Mouse (Mus musculus): ENCODE measurements around the gene Klf15. TPM values are rescaled to one million over a fixed set of nuclear protein-coding genes. Genes with fewer than 3 reads are reported as not detected.

The Klf15 gene
- total RNA-seq, 2 experiments from 2014 or later: 23.9 to 24.8 TPM

DNA sequence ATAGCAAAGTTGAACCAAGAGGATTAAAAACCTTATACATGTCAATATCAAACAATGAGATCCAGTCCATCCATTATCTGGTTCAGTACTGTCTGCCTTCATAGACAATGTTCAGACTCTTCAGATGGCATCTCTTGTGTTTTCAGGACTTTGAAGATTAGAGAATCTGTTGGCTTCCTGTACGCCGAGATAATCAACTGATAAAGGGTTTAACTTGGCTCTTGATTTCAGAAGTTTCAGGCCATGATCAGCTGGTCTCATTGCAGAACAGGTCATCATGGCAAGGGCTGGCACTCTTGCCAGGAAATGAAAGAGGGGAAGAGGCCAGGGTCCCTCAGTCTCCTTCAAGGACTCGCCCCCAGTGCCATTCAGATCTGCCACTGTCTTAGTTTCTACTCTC lies 27.2 kb downstream of the Klf15 start:
- DNase-seq (ENCODE audit: low spot score in 2 of 2): no peak

DNA sequence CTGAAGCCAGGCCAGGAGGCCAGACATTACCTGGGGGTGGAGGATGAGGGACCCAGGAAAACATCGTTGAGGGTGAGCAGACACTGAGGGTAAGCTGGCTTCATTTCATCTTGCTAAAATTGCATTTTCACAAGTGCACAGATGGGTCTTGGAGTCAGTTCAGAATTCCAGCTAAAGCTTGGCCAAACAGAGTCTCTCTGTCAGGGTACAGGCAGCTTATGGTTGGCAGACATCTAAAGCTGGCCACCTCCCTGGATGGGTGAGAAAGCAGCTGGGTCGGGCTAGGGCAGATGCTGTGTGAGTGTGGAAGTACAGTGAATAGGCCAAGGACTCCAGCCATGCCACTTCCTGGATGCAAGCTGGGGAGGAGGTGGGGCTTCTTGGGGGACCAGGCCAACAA lies 28.6 kb downstream of the Klf15 start:
- peak in 1 of 2 experiments; percentile 40 for DNase-seq (ENCODE audit: low spot score in 2 of 2)

DNA sequence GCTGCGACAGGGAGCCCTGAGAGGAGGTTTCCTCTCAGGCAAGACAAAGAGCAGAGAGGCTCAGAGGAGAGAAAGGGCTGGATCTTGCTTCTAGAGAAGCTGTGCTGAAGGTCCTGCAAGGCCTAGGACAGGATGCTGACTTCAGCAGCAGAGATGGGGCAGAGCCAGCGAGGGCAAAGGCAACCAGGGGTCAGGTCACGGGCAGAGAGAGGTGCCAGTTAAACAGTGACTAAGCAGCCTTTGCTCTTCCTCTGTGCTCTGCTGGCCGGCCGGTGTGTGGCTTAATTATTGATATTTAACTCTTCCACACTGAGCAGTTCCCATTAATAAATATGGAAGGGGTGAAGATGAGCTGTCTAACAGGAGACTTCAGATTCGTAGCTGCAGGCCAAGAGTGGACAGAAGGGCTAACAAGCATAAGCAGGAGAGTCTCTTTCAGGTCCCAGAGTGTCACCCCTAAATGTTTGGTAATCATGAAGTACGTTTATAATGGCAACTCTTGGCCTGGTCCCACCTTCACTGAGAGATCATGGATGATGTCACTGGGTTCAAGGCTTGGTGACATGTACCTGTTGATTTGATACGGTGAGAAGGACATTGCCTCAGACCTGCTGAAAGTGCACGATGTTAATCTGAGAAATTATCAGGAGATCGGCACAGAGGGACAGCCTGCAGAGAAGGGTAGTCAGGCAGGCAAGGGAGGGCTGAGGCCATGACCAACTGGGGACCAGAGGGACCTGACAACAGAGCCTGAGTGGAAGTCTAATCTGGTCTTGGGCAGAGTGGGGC lies 29.8 kb downstream of the Klf15 start:
- DNase-seq (ENCODE audit: low spot score in 2 of 2): no peak

DNA sequence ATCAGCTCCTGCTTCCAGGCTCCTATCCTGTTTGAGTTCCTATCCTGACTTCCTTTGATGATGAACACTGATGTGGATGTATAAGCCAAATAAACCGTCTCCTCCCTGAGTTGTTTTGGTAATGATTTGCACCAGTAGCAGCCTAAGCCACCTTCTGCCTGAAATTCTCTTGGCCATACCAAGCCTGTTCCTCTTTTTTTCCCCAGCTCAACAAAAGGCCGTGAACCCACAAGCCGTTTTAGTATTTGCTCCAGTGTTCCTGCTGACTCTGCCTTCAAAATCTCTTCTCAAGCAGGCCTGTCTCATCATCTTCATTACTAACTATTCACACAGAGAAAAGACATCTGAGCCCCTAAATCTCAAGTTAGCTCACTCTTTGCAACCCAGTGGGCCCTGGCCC lies 31.8 kb downstream of the Klf15 start:
- DNase-seq (ENCODE audit: low spot score in 2 of 2): no peak

DNA sequence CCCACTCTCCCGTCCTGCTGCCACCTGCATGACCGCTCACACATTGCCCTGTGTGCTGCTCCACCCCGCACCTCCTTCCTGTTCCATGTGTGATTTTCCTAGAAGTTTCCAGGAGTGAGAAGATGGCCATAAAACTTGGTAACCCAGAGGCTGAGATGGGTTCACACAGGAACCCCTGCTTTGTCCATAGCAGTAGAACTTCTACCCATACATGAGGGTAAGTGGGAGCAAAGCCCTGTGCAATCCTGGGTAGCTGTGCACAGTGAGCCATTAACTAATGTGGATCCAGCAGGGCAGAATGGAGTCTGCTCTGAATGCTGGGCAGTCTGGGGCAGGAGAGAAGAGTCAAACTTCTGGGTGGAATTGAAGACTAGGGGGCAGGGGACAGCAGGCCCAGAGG lies 32.2 kb downstream of the Klf15 start:
- no peak for DNase-seq (ENCODE audit: low spot score in 2 of 2)

DNA sequence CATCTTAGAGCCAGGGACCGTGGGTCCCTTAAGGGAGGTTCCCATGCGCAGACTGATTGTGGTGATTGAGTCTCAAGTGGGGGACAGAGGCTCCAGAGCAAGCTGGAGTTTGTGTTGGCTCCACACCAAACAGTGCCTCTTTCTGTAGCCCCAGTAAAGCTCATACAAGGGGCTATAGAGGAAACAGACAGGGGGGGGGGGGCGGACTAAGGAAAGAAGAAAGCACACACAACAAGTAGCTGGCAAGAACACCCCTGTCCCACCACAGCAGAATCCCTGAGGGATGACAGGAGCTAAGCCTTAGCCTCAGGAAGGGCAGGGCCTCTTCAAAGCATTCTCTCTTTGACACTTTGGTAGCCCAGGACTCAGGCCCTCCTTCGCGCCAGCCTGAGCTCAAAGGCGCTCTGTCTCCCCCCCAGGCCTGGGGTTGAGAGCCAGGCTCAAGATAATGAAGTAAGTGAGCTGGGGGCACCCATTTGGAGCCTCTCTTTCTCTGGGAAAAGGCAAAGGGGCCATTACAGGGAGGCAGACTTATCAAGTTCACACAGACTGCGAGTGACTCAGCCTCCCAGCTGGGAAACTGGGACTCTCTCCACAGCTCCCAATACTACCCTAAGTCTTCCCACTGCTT lies 33.0 kb downstream of the Klf15 start:
- DNase-seq (ENCODE audit: low spot score in 2 of 2): no peak

DNA sequence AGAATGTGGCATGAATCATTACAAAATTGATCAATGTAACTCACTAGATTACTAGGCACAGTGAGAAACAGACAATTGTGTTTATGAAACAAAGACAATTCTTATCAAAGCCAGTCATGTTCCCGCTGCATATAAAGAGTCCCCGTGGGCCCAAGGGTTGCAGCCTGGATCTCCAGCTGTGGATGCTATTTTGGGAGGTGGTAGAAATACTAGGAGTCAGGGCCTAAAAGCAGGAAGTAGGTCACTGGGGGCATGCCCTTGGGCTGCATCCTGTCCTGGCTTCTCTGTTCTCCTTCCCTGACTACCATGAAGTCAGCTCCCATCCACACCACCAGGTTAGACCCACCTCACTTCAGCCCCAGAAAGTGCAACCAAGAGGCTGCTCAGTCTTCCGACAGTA lies 33.8 kb downstream of the Klf15 start:
- no peak for DNase-seq (ENCODE audit: low spot score in 2 of 2)

DNA sequence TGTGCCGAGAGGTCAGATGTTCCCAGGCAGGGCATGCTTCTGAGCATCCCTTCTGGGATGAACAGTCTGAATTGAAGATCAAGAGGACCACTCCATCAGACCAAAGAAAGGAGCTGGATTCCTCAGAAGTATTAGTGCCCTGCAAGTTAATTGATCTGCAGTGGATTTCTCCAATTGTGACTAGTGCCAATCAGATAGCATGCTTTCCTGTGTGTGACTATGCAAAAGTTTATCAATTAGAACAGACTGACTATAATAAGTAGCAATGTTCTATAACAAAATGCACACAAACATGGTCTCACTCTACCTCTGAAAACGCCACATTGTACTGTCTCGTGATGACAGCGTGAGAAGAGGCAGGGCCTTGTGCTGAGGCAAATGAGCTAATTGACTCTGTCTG lies 37.1 kb downstream of the Klf15 start:
- DNase-seq (ENCODE audit: low spot score in 2 of 2): no peak

DNA sequence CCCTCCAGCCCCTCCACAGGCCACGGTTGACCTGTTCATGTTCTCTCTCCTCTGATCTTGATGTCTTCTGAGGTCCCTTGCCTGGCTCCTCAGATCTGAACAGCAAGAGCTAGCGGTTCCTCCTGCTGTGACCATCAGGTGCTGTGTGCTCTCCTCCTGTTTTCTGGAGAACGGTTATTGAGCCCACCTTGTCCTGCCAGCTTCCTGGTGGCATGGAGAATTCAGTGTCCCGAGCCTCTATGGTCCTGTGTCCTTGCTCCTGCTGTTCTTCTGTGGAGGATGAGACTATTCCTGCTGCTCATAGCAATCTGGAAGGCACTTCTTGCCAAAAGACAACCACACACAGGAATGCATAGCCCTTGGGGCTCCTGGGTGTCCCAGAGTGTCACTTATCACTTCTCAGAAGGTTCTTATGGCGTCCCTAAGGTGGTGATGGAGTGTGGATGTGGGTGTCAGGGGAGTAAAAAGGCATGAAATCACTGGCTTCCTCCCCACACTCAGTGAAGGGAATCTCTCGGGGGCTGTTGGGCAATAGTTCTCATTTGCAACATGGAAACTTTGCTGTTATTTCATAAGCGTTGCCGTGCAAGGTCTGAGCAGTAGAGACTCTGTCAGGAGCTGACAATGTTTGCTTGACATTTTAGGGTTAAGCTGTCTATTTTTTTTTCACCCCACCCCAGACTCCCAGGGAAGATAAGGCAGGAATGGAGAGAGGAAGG lies 39.0 kb downstream of the Klf15 start:
- DNase-seq (ENCODE audit: low spot score in 2 of 2): no peak

DNA sequence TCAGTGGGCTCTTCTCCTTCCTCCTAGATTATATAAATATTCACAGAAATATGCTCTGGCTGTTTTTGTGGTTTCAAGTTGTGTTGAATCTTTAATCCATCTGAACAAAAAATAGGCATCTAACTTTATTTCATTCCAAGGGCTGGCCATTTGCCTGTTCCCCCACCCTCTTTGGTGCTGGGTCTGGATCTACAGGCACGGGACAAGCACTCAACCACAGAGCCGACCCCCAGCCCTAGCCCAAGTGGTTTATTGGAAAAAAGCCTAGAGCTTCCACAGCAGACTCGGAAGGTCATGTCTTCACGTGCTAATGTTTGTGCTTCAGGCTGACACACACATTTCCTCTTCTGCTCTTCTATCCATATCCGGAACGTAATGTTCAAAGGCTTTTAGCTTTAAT lies 43.5 kb downstream of the Klf15 start:
- DNase-seq (ENCODE audit: low spot score in 2 of 2): no peak

DNA sequence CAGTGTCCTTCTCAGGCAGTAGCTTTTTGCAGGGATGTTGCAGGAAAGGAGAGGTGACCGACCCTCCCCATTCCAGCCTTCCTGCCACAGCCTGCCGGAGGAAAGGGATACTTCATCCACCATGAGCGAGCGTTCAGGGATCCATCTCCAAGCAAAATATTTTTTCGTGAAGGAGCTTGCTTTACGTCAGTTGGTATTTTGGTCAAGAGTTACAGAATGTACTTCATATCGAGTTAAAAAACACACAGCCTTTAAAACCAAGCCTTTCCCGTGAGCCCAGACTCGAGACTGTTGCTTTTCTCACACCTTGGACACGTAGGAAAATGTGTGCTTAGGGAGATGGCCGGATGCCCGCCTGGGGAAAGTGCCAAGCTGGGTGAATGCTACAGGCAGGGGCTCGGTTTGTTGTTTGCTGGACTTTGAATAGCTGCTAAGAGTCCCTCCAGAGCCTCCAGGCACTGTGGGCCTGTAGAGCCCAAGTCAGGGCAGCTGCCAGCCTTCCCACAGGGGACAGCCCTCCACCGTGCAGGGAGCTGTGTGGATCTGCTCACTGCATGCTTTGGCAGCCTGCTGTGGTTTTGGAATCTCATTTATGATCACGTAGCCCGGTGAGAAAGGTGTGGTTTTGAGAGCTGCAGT lies 44.4 kb downstream of the Klf15 start:
- peak; percentile 89 to 91 for DNase-seq (ENCODE audit: low spot score in 2 of 2)

DNA sequence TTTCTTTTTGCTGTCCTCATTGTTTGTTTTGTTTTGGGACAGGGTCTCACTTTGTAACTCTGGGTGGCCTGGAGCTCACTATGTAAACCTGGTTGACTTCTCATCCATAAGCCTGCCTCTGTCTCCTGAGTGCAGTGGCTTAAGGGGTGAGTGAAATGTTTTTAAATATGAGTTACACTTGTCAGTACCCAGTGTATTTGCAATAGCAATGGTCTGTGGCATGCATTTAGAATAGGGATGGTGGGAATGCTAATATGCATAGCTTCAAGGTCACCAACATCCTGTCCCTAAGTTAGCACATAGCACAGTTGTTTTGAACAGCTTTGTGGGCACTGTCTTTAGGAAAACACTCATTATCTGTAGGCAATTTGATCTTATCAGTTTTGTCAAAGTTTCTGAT lies 45.1 kb downstream of the Klf15 start:
- no peak for DNase-seq (ENCODE audit: low spot score in 2 of 2)

DNA sequence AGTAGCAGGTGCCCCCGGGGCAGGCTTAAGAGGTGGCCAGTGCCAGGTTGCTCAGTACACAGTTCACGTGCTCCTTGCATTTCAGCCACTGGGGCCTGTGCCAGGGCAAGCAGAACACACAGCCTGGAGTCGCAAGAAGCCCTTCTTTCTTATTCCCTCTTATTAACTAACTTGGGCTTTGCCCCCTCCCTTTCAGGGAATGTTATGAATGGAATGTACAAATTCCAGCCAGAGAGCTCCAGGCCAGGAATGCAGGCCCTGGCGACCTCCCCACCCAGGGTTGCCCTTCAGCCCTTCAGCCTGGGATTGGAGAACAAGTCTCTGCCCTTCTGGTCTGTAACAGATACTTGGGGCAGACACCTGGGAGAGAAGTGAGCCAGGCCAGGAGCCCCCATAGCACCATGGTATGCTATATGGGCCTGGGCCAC lies 45.8 kb downstream of the Klf15 start:
- peak in 1 of 2 experiments; percentile 33 for DNase-seq (ENCODE audit: low spot score in 2 of 2)

DNA sequence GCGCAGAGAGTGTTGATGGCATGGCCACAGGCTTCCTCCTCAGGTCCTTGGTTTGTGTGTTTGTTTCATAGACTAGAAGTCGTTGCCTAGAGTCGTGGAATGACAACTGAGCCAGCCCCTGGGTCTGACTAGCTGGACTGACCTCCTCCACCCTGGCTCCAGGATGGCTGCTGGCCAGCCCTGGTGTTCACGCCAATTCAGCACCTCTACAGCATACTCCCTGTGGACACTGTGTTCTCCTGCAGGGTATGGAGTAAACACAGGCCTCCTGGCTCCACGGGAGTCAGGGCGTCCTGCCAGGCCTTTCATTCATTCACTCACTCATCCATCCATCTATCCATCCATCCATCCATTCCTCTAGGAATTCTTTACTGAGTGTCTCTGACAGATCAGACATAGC lies 46.7 kb downstream of the Klf15 start:
- no peak for DNase-seq (ENCODE audit: low spot score in 2 of 2)

DNA sequence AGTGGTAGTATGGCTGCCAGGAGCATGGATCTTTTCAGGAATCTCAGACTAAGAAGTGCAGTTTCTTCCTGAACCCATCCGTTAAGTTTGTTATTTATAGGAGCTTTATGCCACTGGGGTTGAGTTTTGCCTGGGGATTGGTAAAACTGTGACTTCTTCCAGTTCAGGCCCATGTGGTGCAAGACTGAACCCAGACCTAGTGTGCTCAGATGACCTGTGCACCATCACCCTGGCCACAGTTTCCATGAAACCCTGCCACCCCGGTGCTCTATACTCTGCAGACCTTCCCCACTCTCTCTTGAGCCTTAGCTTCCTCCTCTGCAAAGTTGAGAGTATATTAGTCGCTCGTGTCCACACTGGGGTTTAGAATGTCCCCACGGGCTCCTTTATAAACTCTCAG lies 50.0 kb downstream of the Klf15 start:
- no peak for DNase-seq (ENCODE audit: low spot score in 2 of 2)

DNA sequence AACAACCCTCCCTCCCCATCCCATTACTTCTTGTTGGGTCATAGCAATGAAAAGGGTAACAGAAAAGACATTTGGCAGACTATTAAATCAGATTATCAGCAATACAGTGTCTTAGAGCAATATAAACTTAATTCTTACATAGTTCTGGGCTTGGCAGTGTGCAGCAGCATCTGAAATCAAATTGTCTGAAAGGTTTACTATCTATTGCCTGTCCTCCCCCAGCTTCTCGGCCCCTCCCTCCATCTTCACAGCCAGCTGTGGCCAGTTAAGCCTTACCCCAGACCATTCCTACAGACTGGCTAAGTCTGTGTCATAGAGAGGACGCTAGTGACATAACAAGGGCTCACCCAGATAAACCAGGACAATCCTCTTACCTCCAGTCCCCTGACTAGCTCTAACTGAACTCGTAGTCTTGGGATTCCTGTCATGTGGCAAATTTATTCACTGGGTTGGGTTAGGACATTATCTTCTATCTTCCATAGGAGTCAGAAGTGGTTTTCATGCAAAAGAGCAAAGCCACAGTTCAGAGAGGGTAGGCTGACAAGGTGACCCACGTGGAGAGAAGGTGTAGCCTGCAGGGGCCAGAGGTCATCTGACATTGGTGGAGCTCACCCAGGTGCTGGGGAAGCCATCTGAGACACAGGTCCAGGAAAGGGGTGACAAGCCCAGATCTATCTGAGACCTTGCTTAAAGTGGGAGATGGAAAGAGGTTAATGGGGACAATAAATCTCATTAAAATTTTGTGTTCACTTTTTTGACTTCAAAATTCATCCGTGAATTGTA lies 50.9 kb downstream of the Klf15 start:
- DNase-seq (ENCODE audit: low spot score in 2 of 2): no peak

DNA sequence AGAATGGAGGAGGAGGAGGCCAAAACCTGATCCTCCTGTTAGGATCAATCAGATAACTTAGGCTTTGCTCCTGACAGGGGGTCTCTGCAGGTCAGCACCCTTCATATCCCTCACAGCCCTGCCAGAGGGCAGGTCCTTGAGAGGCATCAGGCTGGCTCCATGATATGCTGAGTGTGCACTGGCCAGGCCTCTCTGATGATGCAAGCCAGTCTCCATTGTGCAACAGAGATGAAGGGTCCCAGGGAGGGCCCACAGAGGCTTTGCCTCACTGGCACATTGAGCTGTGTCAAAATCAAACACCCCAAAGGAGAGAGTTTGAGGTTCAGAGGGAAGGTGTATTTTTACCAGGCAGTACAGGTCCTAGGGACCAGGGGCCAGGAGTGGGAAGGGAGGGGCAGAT lies 52.0 kb downstream of the Klf15 start:
- DNase-seq (ENCODE audit: low spot score in 2 of 2): no peak

DNA sequence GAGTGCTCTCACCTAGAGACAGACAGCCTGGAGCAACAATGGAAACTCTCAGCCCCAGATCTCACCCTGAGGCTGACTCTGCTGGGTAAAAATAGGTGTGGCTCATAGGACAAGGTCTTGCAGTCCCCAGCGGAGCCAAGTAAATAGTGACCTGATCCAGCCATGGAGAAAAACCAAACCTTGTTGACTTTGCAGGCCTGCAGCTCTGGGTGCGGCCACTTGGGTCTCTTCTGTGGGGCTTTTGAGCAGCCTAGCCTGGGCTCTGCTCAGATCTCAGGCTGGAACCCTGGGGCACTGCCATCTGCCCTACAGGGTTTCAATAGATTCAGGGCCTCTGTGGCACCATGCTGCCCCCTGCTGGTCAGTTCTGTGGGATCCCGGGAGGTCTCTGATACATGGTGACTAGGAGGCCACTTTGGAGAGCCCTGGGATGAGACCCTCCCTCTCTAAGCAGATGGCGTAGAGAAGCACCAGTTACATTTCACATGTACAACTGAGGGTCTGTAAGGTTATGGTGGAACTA lies 52.6 kb downstream of the Klf15 start:
- DNase-seq (ENCODE audit: low spot score in 2 of 2): peak; percentile 86 to 95

DNA sequence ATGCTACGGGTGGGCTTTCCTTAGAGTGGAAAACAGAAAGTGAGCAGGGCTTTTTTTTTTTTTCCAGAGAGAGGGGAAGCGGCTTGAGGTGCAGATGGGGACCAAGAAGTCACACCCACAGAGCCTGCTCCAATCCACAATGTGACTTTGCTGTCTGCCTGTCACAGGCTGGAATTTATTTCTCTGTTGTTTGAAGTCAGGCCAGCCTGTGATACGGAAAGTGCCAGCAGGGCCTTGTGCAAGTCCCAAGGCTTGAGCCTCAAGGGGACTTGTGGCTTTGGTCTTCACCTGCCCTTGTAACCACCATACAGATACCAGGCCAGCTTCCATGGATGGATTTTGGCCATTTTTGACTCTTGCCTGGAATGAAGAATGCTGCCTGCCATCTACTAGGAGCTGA lies 56.5 kb downstream of the Klf15 start:
- DNase-seq (ENCODE audit: low spot score in 2 of 2): no peak

DNA sequence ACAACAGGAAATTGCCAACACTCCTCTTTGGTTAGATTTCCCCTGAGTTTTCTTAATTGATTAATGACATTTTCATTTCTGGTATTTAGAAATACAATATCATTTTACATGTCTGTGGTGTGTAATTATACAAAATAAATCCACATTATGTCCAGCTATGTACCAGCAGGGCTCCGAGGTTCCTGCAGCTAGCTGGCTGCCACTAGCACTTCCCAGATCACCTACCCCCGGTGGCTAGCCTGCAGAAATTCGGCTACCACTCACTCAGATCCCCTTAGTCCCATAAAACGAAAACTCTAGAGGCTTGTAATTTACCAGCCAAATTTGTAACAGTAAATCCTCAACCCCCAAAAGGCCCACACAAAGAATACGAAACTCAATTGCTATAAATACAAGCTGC lies 57.0 kb downstream of the Klf15 start:
- no peak for DNase-seq (ENCODE audit: low spot score in 2 of 2)
